Mouse (Mus musculus) hindbrain, embryonic 16.5 days (tissue): ENCODE results near the gene Unc80. TPM values are rescaled to one million over a fixed set of nuclear protein-coding genes. Genes with fewer than 3 reads are reported as not detected.
"Not testable (repeated sequence)": the region's sequence is repeated elsewhere in the genome, so short reads cannot be mapped to it uniquely, and the experiment has no call there.

Experiments used
- ATAC-seq: fragments of 200-750 bp; cut with Nextera tagmentation; 2 replicates; pipeline ENCODE4 v1.8.0; 2017; ENCODE audit warnings: moderate TSS enrichment, moderate library complexity
- H3K27ac ChIP-seq: fragments of 300-500 bp; sonication (generic); 2 replicates; pipeline ENCODE4 v1.5.1; 2014; ENCODE audit warnings: low read depth, mild to moderate bottlenecking, control low read depth, low read length, moderate library complexity
- H3K27me3 ChIP-seq: fragments of 300-500 bp; sonication (generic); replicated peaks from 2 replicates; pipeline ENCODE4 v1.6.1; 2014; ENCODE audit warnings: low read length; ENCODE audit not compliant: control insufficient read depth, insufficient read depth
- H3K36me3 ChIP-seq: fragments of 300-500 bp; sonication (generic); 2 replicates; pipeline ENCODE4 v1.6.1; 2014; ENCODE audit warnings: mild to moderate bottlenecking, low read length, moderate library complexity, mixed read lengths; ENCODE audit not compliant: control insufficient read depth, insufficient read depth
- H3K4me1 ChIP-seq: fragments of 300-500 bp; sonication (generic); 2 replicates; pipeline ENCODE4 v1.6.1; 2014; ENCODE audit warnings: low read depth, low read length; ENCODE audit not compliant: control insufficient read depth, insufficient read depth
- H3K4me2 ChIP-seq: fragments of 300-500 bp; sonication (generic); 2 replicates; pipeline ENCODE4 v1.6.1; 2014; ENCODE audit warnings: mild to moderate bottlenecking, low read length, control low read depth, moderate library complexity
- H3K4me3 ChIP-seq: fragments of 300-500 bp; sonication (generic); 2 replicates; pipeline ENCODE4 v1.5.1; 2014; ENCODE audit warnings: mild to moderate bottlenecking, low read length, control low read depth, moderate library complexity
- H3K9ac ChIP-seq: fragments of 300-500 bp; sonication (generic); 2 replicates; pipeline ENCODE4 v1.6.1; 2014; ENCODE audit warnings: low read depth, mild to moderate bottlenecking, control low read depth, low read length, moderate library complexity
- H3K9me3 ChIP-seq: fragments of 300-500 bp; sonication (generic); 2 replicates; pipeline ENCODE4 v1.6.1; 2014; ENCODE audit warnings: mild to moderate bottlenecking, low read length, moderate library complexity; ENCODE audit not compliant: control insufficient read depth
- WGBS: fragments of 180-500 bp; shearing (Covaris S2); extraction: QIAGEN DNeasy Blood & Tissue Kit; methylation state at CpG from one replicate; pipeline ENCODE4 v1.1.7; 2014; 5-methylcytosine and 5-hydroxymethylcytosine counted together
- polyA plus RNA-seq: library from polyadenylated mRNA; unstranded; fragments of >200 nt; fragmentation: Nextera tagmentation; extraction: Ambion mirVana; gene quantifications from 2 replicates; pipeline ENCODE4 v1.2.1, GENCODE M21; 2015

Unc80 gene
- polyA plus RNA-seq, 1 experiment from 2014 or later: 9.4 TPM

DNA sequence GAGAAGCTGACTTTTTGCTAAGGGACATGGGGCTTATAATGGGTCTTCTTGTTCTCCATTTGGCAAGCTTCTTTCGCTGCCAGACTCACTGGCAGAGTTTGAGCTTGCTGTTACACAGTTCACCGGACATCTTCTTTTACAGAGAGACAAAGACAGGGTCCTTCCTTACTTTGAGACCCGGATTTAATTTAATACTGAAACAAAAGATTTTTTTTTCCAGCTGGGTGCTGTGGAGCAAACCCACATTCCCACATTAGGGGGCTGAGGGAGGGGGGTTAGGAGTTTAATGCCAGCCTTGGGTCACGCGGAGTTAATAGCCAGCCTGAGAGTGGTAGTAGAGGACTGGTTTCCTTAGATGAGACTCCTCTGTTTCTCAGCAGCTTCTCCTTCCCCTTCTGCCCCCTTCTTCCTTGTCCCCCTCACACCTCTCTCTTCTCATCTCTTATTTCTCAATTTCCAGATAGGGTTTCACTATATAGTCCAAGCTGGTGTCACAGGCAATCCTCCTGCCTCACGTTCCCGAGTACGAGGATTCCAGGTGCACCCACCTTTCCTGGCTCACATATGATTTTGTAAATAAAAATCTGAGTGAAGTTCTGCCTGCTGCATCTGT lies 224.7 kb downstream of the Unc80 start:
- no peak overlapping the region; the same call in 1 of the 2 replicates for H3K27ac ChIP-seq
- peak; percentile 96 for ATAC-seq
- WGBS: 67% methylated on average over 8 of the region's 8 CpGs
- no peak overlapping the region for H3K4me2 ChIP-seq
- H3K27me3 ChIP-seq: no peaks in the 10 kb centered on the region
- H3K4me1 ChIP-seq: no peaks in the 10 kb centered on the region
- no peaks in the 10 kb centered on the region for H3K9me3 ChIP-seq
- no peaks in the 10 kb centered on the region for H3K36me3 ChIP-seq
- no peak overlapping the region for H3K9ac ChIP-seq
- no peak overlapping the region for H3K4me3 ChIP-seq

DNA sequence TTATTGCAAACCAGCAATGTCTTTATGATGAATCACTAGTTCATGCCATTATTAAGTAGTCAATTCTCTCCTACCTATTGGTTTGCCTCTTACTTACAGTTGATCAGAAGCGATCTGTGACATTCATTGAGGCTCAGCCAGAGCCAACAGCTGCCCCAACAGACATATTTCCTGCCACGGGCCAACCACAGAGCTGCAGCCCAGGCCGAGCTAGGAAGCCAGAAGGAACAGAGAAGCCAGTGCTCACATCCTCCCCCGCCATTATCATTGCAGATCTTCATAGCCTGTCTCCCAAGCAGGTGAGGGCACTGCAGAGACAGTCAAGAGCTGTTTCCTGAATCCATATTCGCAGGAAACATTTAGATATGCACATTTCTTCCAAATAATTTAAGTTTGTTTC lies 226.1 kb downstream of the Unc80 start:
- Histone ChIP-seq H3K4me1 (no peaks in the 10 kb centered on the region), H3K9ac (no peak overlapping the region), H3K36me3 (no peaks in the 10 kb centered on the region), H3K27me3 (no peaks in the 10 kb centered on the region), H3K9me3 (no peaks in the 10 kb centered on the region), H3K27ac (no peak overlapping the region), H3K4me3 (no peak overlapping the region), H3K4me2 (no peak overlapping the region)
- WGBS: 80% methylated on average over 5 of the region's 5 CpGs
- ATAC-seq: no peak

DNA sequence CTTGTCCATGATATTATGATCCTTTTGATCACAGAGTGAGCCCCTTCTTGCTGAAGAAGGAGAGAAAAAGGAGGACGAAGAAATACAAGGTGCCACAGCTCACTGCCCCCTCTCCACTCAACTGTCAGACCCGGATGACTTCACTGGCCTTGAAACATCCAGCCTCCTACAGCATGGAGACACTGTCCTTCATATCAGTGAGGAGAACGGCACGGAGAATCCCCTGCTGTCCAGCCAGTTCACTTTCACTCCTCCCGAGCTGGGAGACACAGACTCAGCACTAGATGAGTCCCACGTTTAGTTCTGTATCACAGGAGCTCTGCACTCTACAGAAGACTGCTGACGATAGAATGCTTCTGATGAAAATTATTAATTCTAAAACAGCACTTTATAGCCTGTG lies 227.1 kb downstream of the Unc80 start:
- no peak overlapping the region for H3K27ac ChIP-seq
- H3K36me3 ChIP-seq: no peaks in the 10 kb centered on the region
- ATAC-seq: no peak
- WGBS: 73% methylated on average over 7 of the region's 7 CpGs
- no peak overlapping the region for H3K4me3 ChIP-seq
- no peaks in the 10 kb centered on the region for H3K27me3 ChIP-seq
- no peaks in the 10 kb centered on the region for H3K9me3 ChIP-seq
- no peak overlapping the region for H3K9ac ChIP-seq
- no peak overlapping the region for H3K4me2 ChIP-seq
- H3K4me1 ChIP-seq: no peaks in the 10 kb centered on the region; the same call in 1 of the 2 replicates

DNA sequence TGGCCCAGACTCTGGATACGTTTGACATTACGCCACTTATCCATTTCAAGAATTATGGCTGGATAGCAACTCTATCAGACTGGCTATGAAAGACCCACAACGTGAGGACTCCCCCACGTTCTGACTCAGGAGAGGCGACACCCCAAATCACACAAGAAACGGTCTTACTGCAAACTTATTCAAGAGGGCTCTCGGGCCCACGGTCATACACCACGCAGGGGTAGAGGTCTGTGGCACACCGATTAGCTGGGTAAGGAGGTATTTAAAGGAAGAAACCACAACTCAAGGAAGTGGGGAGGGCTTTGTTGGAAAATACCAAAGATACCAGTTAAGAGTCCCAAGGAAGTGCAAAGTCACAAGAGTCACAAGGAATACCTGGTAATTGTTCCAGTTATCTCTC lies 231.5 kb downstream of the Unc80 start:
- not testable (repeated sequence) for H3K27me3 ChIP-seq, H3K36me3 ChIP-seq
- WGBS: 89% methylated on average over 10 of the region's 10 CpGs

DNA sequence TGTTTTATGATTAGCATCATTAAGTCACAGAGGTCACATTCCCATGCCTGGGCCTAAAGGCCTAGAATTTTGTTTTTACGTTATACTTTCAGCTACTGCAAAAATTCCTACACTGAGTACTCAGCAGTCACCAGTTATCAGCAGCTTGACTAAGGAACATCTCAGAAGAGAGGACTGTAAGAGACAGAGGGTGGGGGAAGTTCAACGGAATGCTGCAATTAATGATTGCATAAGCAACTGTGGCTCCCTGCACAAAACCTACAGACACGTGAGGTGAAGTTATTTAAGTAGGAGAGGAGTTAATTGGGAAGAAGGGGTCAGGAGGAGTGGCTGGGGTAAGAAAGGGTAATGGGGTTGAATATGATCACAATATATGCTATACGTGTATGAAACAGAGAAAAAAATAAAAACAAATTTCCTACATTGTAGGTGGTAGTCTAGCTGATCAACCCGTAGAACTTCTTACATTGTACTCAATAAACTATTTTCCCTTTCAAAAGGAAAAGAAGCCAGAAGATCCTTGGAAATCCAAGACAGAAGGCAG lies 232.1 kb downstream of the Unc80 start:
- H3K9me3 ChIP-seq: no peaks in the 10 kb centered on the region
- peak; percentile 63 for ATAC-seq
- H3K4me2 ChIP-seq: peak overlapping the region; percentile 57
- no peaks in the 10 kb centered on the region for H3K36me3 ChIP-seq
- peak overlapping the region; percentile 13; the same call in 1 of the 2 replicates for H3K9ac ChIP-seq
- H3K4me1 ChIP-seq: peaks cover 11% of the 10 kb centered on the region
- H3K27ac ChIP-seq: no peak overlapping the region; the same call in 1 of the 2 replicates
- H3K27me3 ChIP-seq: no peaks in the 10 kb centered on the region
- WGBS: 39% methylated on average over 5 of the region's 5 CpGs
- H3K4me3 ChIP-seq: peak overlapping the region; percentile 95

More for the DNA sequence above, 231.5 kb downstream of the Unc80 start:
- not testable (repeated sequence) for H3K9ac ChIP-seq, H3K4me3 ChIP-seq, H3K4me2 ChIP-seq, ATAC-seq, H3K27ac ChIP-seq, H3K9me3 ChIP-seq
- H3K4me1 ChIP-seq: peaks cover 11% of the 10 kb centered on the region

DNA sequence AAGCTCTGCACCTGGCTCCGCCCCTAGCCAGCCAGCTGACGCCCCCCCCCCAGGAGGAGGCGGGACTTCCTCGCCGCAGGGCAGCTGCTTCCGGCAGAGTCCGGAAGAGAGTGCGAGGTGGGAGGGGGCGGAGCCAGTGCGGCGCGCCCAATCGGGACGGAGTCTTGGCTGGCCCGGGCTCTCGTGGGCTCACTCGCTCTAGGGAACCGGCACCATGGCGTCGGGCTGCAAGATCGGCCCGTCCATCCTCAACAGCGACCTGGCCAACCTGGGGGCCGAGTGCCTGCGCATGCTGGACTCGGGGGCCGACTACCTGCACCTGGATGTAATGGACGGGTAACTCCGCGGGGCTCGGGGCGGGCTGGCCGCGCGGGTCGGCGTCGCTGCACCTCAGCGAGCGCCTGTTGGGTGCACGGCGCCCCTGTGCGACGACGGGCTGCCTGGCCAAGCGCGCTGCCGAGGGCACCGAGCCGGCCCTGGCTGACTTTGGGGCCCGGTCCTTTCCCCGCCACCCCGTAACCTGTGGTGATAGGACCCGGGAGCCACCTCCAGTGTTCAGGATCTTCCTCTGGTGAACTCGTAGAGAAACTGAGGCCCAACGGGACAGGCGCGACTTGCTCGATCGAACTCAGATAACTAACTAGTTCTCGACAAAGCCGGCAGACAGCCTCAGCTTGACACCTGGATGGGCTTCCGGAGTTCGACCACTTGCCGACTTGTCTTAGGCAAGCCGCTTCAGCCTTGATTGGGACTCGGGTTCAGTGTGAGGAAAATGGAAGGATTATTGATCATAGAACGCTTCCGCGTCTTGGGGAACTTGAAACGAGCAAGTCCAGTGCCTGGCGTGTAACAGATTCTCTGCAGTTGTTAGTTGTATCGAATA lies 232.8 kb downstream of the Unc80 start, which contains the start of gene Rpe:
Gene Rpe (plus strand): TSS at position 139 of the 883 bp plus-strand sequence.
- WGBS: under 1% methylated on average over 67 of the region's 73 CpGs
- Histone ChIP-seq H3K27me3 (no peaks in the 10 kb centered on the region), H3K36me3 (no peaks in the 10 kb centered on the region), H3K9ac (peak within 1 kb of the TSS; percentile 85), H3K4me3 (peak within 1 kb of the TSS; percentile 95), H3K27ac (peak within 1 kb of the TSS; percentile 81), H3K9me3 (no peaks in the 10 kb centered on the region), H3K4me1 (peaks cover 11% of the 10 kb centered on the region), H3K4me2 (peak within 1 kb of the TSS; percentile 57)
- peak; percentile 100 for ATAC-seq

DNA sequence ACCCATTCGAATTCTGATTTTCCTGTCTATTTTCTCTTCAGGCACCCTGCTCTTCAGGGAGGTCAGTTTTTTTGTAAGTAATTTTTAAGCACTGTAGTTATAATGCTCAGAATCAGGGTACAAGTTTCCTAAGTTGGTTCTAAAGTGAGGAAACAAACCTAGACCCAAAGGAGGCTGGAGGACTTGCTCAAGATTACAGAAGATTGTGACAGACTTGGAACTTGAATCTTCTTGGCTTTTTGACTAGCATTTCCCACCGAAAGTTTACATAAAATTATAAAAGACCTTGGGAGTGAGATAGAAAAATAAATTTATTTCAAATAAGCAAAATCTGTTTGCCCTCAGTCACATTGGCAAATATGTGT lies 233.4 kb downstream of the Unc80 start:
- H3K9me3 ChIP-seq: no peaks in the 10 kb centered on the region
- no peaks in the 10 kb centered on the region for H3K27me3 ChIP-seq
- no peak for ATAC-seq
- H3K4me2 ChIP-seq: peak overlapping the region; percentile 57
- H3K4me3 ChIP-seq: peak overlapping the region; percentile 95
- H3K36me3 ChIP-seq: peaks cover 2% of the 10 kb centered on the region; the same call in 1 of the 2 replicates
- peak overlapping the region; percentile 85 for H3K9ac ChIP-seq
- H3K27ac ChIP-seq: no peak overlapping the region
- WGBS: 39% methylated on average over 2 of the region's 2 CpGs
- peaks cover 11% of the 10 kb centered on the region for H3K4me1 ChIP-seq

DNA sequence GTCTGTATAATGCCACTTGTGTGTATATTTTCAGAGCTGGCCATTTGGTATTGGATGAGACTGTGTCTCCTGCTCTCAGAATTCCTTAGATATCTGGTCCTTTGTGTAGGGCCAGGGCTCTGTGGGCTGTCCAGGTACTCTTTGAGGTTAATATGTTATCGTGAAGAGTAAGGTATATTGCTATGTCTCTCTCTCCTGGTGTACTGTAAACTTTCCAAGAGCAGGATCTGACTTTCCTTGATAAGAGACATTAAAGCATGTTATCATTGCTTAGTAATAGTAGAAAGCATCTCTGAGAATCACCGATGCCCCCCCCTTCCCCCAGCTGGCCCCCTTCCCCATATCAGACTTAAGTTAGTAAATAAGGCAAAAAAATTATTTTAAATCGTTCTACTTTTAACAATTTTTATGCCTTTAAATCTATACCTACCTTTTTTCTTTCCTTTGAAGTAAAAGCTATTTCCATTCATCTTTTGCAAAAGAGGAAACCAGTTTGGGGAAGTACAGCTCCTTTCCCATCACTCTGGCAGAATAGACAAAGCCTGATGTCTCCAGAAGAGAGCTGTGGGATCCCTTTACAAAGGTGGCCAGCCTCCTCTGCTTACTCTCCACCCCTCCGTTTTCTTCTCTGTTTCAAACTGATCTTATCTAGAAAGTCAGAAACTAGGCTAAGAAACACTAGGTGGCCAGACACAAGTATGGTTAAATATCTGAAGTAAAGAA lies 234.6 kb downstream of the Unc80 start:
- 86% methylated on average over 4 of the region's 4 CpGs for WGBS
- Histone ChIP-seq H3K36me3 (peaks cover 5% of the 10 kb centered on the region; the same call in 1 of the 2 replicates), H3K9me3 (no peaks in the 10 kb centered on the region), H3K27ac (no peak overlapping the region), H3K4me1 (peaks cover 11% of the 10 kb centered on the region), H3K27me3 (no peaks in the 10 kb centered on the region), H3K4me2 (no peak overlapping the region), H3K4me3 (no peak overlapping the region), H3K9ac (no peak overlapping the region)
- no peak for ATAC-seq
